Mouse (Mus musculus): ENCODE data around the gene Cdr2l.
"Not testable (repeated sequence)": the region's sequence is repeated elsewhere in the genome, so short reads cannot be mapped to it uniquely, and the experiment has no call there.

The Cdr2l gene

GRCm38 (mm10) chr11:115372015-115372414 lies 9.7 kb upstream of the Cdr2l start:
- no peak for DNase-seq

- no peak for DNase-seq
Measured at GRCm38 (mm10) chr11:115372737-115373136, 9.0 kb upstream of the Cdr2l start.

GRCm38 (mm10) chr11:115373805-115374694 lies 7.7 kb upstream of the Cdr2l start:
- DNase-seq: peak; percentile 85 to 88

- peak in 1 of 2 experiments; percentile 16 for DNase-seq
Measured at GRCm38 (mm10) chr11:115374695-115375425, 6.9 kb upstream of the Cdr2l start.

GRCm38 (mm10) chr11:115376722-115377121 lies 5.0 kb upstream of the Cdr2l start:
- no peak for DNase-seq

- no peak for DNase-seq
Measured at GRCm38 (mm10) chr11:115377254-115377653, 4.5 kb upstream of the Cdr2l start.

- no peak for DNase-seq
Measured at GRCm38 (mm10) chr11:115377854-115378253, 3.9 kb upstream of the Cdr2l start.

GRCm38 (mm10) chr11:115381276-115381675 lies 440 bp upstream of the Cdr2l start:
- no peak for DNase-seq

GRCm38 (mm10) chr11:115382891-115383290 lies 1.2 kb downstream of the Cdr2l start:
- DNase-seq: peak in 1 of 2 experiments; percentile 16

- DNase-seq: peak; percentile 64 to 72
Measured at GRCm38 (mm10) chr11:115383701-115384474, 2.2 kb downstream of the Cdr2l start.

- peak in 1 of 2 experiments; percentile 12 for DNase-seq
Measured at GRCm38 (mm10) chr11:115384587-115384986, 2.9 kb downstream of the Cdr2l start.

- not testable (repeated sequence) for DNase-seq
Measured at GRCm38 (mm10) chr11:115386859-115387258, 5.1 kb downstream of the Cdr2l start.

- DNase-seq: no peak
Measured at GRCm38 (mm10) chr11:115391358-115391757, 9.6 kb downstream of the Cdr2l start.

GRCm38 (mm10) chr11:115393721-115394325 lies 12.1 kb downstream of the Cdr2l start:
- DNase-seq: no peak

GRCm38 (mm10) chr11:115398085-115398484 lies 16.4 kb downstream of the Cdr2l start:
- DNase-seq: peak; percentile 54 to 66

GRCm38 (mm10) chr11:115400126-115400525 lies 18.4 kb downstream of the Cdr2l start:
- no peak for DNase-seq

- DNase-seq: no peak
Measured at GRCm38 (mm10) chr11:115400630-115401391, 19.1 kb downstream of the Cdr2l start.

- DNase-seq: peak; percentile 90 to 91
Measured at GRCm38 (mm10) chr11:115403338-115404124, 21.8 kb downstream of the Cdr2l start, which contains the start of gene Mrpl58. Mrpl58 (plus strand) TSS chr11:115403752.

GRCm38 (mm10) chr11:115405723-115406122 lies 24.0 kb downstream of the Cdr2l start:
- peak in 1 of 2 experiments; percentile 18 for DNase-seq

GRCm38 (mm10) chr11:115406858-115407401 lies 25.2 kb downstream of the Cdr2l start:
- DNase-seq: peak in 1 of 2 experiments; percentile 24
